Mouse (Mus musculus) cerebellum, postnatal 36 days (tissue): Measurements from ENCODE around the gene Afdn.

ENCODE experiments used
- DNase-seq, 2 experiments: peaks; one replicate each; pipeline ENCODE4 v3.0.0; 2021 to 2022; ENCODE audit warnings: mixed read lengths in 2 of 2

Gene Afdn

GRCm38 (mm10) chr17:13759853-13760627 lies at the start of gene Afdn:
TSS of gene Afdn (plus strand) at chr17:13760539.
- peak; percentile 81 to 88 for DNase-seq

- peak; percentile 37 to 46 for DNase-seq
These were observed 49.2 kb upstream of the Afdn start for GRCm38 (mm10) chr17:13711173-13711572.

GRCm38 (mm10) chr17:13712116-13712515 lies 48.2 kb upstream of the Afdn start:
- no peak for DNase-seq

GRCm38 (mm10) chr17:13712518-13712917 lies 47.8 kb upstream of the Afdn start:
- DNase-seq = no peak

GRCm38 (mm10) chr17:13714128-13714527 lies 46.2 kb upstream of the Afdn start:
- DNase-seq = no peak

GRCm38 (mm10) chr17:13714654-13715053 lies 45.7 kb upstream of the Afdn start:
- no peak for DNase-seq

- no peak for DNase-seq
These were observed 44.8 kb upstream of the Afdn start for GRCm38 (mm10) chr17:13715511-13715910.

GRCm38 (mm10) chr17:13716336-13716735 lies 44.0 kb upstream of the Afdn start:
- no peak for DNase-seq

- DNase-seq = no peak
These were observed 42.9 kb upstream of the Afdn start for GRCm38 (mm10) chr17:13717428-13717827.

GRCm38 (mm10) chr17:13720187-13720586 lies 40.2 kb upstream of the Afdn start:
- DNase-seq = no peak

- no peak for DNase-seq
These were observed 39.0 kb upstream of the Afdn start for GRCm38 (mm10) chr17:13721372-13721771.

GRCm38 (mm10) chr17:13722434-13722833 lies 37.9 kb upstream of the Afdn start:
- no peak for DNase-seq

- DNase-seq = no peak
These were observed 35.3 kb upstream of the Afdn start for GRCm38 (mm10) chr17:13725004-13725550.

GRCm38 (mm10) chr17:13726832-13727355 lies 33.4 kb upstream of the Afdn start:
- no peak for DNase-seq

- DNase-seq = no peak
These were observed 29.2 kb upstream of the Afdn start for GRCm38 (mm10) chr17:13730980-13731726.

- no peak for DNase-seq
These were observed 28.6 kb upstream of the Afdn start for GRCm38 (mm10) chr17:13731727-13732112.

GRCm38 (mm10) chr17:13732685-13733084 lies 27.7 kb upstream of the Afdn start:
- no peak for DNase-seq

- no peak for DNase-seq
These were observed 26.4 kb upstream of the Afdn start for GRCm38 (mm10) chr17:13733971-13734370.

GRCm38 (mm10) chr17:13735057-13735456 lies 25.3 kb upstream of the Afdn start:
- no peak for DNase-seq

- DNase-seq = no peak
These were observed 24.5 kb upstream of the Afdn start for GRCm38 (mm10) chr17:13735803-13736282.

- peak; percentile 18 to 23 for DNase-seq
These were observed 23.0 kb upstream of the Afdn start for GRCm38 (mm10) chr17:13737336-13737735.

- DNase-seq = no peak
These were observed 22.1 kb upstream of the Afdn start for GRCm38 (mm10) chr17:13738121-13738776.

GRCm38 (mm10) chr17:13738916-13739315 lies 21.4 kb upstream of the Afdn start:
- no peak for DNase-seq
